Mouse (Mus musculus): Measurements from ENCODE around the gene Cys1. TPM values are rescaled to one million over a fixed set of nuclear protein-coding genes. Genes with fewer than 3 reads are reported as not detected.

Gene Cys1
- polyA plus RNA-seq (2015; fragmentation: Nextera tagmentation; extraction: Ambion mirVana), result 2.1 TPM in 2 replicates

DNA sequence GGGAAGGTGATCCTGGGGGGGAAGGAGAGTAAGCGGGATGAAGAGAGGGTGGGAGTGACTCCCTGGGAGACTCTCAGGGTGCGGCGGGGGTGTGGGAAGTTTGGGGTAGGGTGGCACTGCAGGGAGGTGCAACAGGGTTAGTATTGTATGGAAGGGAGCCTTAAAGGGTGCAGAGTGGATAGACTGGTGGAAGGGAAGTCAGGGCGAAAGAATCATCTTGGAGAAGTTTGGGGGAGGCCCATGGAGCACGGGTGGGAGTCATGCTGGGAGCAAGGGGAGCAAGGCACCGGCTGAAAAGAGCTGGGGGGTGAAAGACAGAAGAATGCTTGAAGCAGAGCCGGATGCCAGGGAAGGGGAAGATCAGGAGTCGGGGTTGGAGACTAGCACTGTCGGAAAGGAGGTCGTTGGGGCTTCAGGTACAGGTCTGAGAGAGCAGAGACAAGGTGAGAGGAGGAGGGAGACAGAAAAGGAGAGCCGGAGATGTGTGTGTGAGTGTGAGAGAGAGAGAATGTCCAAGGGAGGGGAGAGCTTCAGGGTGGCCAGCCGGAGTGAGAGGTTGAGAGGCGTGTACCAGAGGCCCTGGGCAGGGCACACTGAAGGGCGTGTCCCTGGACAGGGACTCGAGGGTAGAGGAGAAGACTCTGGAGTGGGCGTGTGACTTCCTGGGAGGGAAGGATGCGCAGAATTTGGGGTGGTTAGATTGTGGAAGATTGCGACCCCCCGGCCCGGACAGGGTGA, at the start of gene Cys1:
Gene Cys1, minus strand, starts transcription at position 528 of the 738 bp plus-strand sequence.
- Histone ChIP-seq H3K27ac (ENCODE audit: low read length) (no peak within 1 kb of the TSS), H3K9me3 (ENCODE audit: control insufficient read depth, low read length) (no peaks in the 10 kb centered on the region), H3K27me3 (replicated peaks; ENCODE audit: control insufficient read depth, insufficient read depth, low read length) (no peaks in the 10 kb centered on the region; the same call in 1 of the 2 replicates), H3K4me3 (replicated peaks; ENCODE audit: low read length) (peak within 1 kb of the TSS; percentile 69), H3K36me3 (ENCODE audit: control insufficient read depth, insufficient read depth) (no peaks in the 10 kb centered on the region), H3K4me2 (ENCODE audit: low read length) (peak within 1 kb of the TSS; percentile 87), H3K4me1 (replicated peaks; ENCODE audit: control insufficient read depth, insufficient read depth, low read length) (peaks cover 20% of the 10 kb centered on the region), H3K9ac (replicated peaks; ENCODE audit: low read depth, low read length) (peak within 1 kb of the TSS; percentile 73)
- ATAC-seq, result peak; percentile 44
- WGBS, result 5% methylated on average over 20 of the region's 20 CpGs

GRCm38 (mm10) chr12:24724369-24724768, 42.8 kb upstream of the Cys1 start:
- Histone ChIP-seq H3K4me1 (replicated peaks; ENCODE audit: control insufficient read depth, insufficient read depth, low read length) (peaks cover 6% of the 10 kb centered on the region; the same call in 1 of the 2 replicates), H3K9me3 (ENCODE audit: control insufficient read depth, low read length) (peaks cover 8% of the 10 kb centered on the region), H3K36me3 (ENCODE audit: control insufficient read depth, insufficient read depth) (no peaks in the 10 kb centered on the region), H3K4me2 (ENCODE audit: low read length) (peak overlapping the region; percentile 33), H3K27me3 (replicated peaks; ENCODE audit: control insufficient read depth, insufficient read depth, low read length) (no peaks in the 10 kb centered on the region), H3K4me3 (replicated peaks; ENCODE audit: low read length) (no peak overlapping the region), H3K27ac (ENCODE audit: low read length) (no peak overlapping the region), H3K9ac (replicated peaks; ENCODE audit: low read depth, low read length) (peak overlapping the region; percentile 5; the same call in 1 of the 2 replicates)
- ATAC-seq, result peak; percentile 90
- 14% methylated on average over 2 of the region's 2 CpGs for WGBS

GRCm38 (mm10) chr12:24723859-24724258, 42.2 kb upstream of the Cys1 start:
- 85% methylated on average over 4 of the region's 4 CpGs for WGBS
- no peak overlapping the region for H3K4me3 ChIP-seq (replicated peaks; ENCODE audit: low read length)
- no peak overlapping the region for H3K27ac ChIP-seq (ENCODE audit: low read length)
- peaks cover 6% of the 10 kb centered on the region; the same call in 1 of the 2 replicates for H3K4me1 ChIP-seq (replicated peaks; ENCODE audit: control insufficient read depth, insufficient read depth, low read length)
- no peaks in the 10 kb centered on the region for H3K27me3 ChIP-seq (replicated peaks; ENCODE audit: control insufficient read depth, insufficient read depth, low read length)
- no peak overlapping the region for H3K9ac ChIP-seq (replicated peaks; ENCODE audit: low read depth, low read length)
- no peak for ATAC-seq
- no peaks in the 10 kb centered on the region for H3K36me3 ChIP-seq (ENCODE audit: control insufficient read depth, insufficient read depth)
- peaks cover 3% of the 10 kb centered on the region for H3K9me3 ChIP-seq (ENCODE audit: control insufficient read depth, low read length)
- H3K4me2 ChIP-seq (ENCODE audit: low read length), result no peak overlapping the region

DNA sequence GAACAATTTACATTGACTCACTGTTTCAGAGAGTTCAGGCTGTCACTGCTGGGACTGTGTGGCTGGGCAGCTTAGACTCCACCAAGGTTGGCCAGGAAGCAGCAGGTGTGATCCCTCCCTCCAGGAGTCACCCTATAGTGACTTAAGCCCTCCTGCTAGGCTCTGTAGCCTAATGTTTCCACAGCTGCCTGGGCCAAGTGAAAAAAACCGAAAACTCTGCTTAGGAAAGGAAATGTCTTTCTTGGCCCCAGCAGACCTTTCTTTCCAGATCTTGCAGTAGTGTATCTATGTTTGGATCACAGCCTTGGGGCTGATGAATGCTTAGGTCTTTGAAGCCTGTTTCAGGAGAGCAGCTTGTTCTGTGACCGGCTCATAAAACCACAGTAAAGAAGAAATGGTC, 41.8 kb upstream of the Cys1 start:
- H3K4me2 ChIP-seq (ENCODE audit: low read length), result no peak overlapping the region
- WGBS, result 77% methylated on average over 2 of the region's 2 CpGs
- 0 out of 2 replicates have a peak, but pooled peaks cover 2% of the 10 kb centered on the region for H3K9me3 ChIP-seq (ENCODE audit: control insufficient read depth, low read length)
- no peaks in the 10 kb centered on the region for H3K36me3 ChIP-seq (ENCODE audit: control insufficient read depth, insufficient read depth)
- no peaks in the 10 kb centered on the region for H3K27me3 ChIP-seq (replicated peaks; ENCODE audit: control insufficient read depth, insufficient read depth, low read length)
- no peak overlapping the region for H3K4me3 ChIP-seq (replicated peaks; ENCODE audit: low read length)
- H3K4me1 ChIP-seq (replicated peaks; ENCODE audit: control insufficient read depth, insufficient read depth, low read length), result peaks cover 6% of the 10 kb centered on the region; the same call in 1 of the 2 replicates
- H3K27ac ChIP-seq (ENCODE audit: low read length), result no peak overlapping the region
- no peak overlapping the region for H3K9ac ChIP-seq (replicated peaks; ENCODE audit: low read depth, low read length)
- no peak for ATAC-seq

DNA sequence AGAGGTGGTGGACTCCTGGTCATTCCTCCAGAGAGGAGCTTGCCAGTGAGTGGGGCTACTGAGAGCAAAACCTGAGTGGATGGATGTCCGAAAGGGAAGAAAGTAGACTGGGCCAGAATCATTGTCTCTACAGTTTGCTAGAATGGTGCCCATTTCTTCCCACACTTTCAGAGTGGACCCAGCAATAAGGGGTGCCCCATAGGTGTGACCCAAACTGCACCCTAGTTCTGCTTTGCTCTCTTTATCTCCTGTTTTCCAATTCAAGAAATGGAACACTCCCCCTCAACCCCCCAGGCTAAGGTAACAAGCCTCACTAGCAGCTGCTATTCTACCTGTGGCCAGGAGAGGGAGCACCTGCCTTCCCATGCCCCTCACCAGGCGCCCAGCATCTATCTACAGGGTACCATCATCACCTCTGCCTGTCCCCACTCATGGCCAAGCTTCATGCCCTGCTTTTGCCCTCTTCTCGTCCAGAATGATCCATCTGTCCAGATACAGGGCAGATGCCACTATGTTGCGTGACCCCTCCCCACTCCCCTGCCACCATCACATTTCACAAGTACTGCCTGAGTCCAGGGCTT, 35.2 kb upstream of the Cys1 start:
- 50% methylated on average over 4 of the region's 4 CpGs for WGBS
- no peak overlapping the region for H3K4me2 ChIP-seq (ENCODE audit: low read length)
- H3K9me3 ChIP-seq (ENCODE audit: control insufficient read depth, low read length), result no peaks in the 10 kb centered on the region
- no peaks in the 10 kb centered on the region; the same call in 1 of the 2 replicates for H3K4me1 ChIP-seq (replicated peaks; ENCODE audit: control insufficient read depth, insufficient read depth, low read length)
- no peak overlapping the region for H3K4me3 ChIP-seq (replicated peaks; ENCODE audit: low read length)
- no peaks in the 10 kb centered on the region for H3K27me3 ChIP-seq (replicated peaks; ENCODE audit: control insufficient read depth, insufficient read depth, low read length)
- ATAC-seq, result peak; percentile 68
- no peak overlapping the region for H3K9ac ChIP-seq (replicated peaks; ENCODE audit: low read depth, low read length)
- H3K36me3 ChIP-seq (ENCODE audit: control insufficient read depth, insufficient read depth), result peaks cover 2% of the 10 kb centered on the region; the same call in 1 of the 2 replicates
- H3K27ac ChIP-seq (ENCODE audit: low read length), result no peak overlapping the region

DNA sequence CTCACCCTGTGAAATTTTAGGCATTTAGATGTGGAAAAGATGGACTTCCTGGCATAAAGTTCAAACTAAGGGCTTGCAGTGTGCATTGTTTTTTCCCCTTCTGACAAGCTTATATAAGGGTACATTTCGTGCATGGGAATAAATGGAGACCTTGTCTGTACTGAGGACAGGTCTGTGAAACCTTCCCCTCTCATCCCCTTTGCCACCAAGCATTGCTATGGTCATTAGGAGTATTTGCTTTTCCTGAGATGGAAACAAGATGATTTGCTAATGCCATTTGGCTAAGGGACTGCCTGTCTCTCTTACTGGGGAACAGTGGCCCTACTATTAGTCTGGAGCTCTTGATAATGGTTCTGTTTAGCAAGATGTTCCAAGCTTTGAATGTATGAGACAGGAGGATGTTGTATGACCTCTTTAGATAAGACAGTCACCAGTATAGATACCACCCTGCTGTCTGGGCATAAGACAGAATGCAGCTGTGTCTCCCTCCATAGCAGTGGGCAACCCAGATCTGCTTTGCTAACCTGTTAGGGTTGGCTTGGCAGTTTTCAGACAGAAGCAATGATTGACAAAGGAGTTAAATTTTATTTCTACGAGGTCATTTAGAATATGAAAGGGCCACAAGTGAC, 33.8 kb upstream of the Cys1 start:
- Histone ChIP-seq H3K27ac (ENCODE audit: low read length) (no peak overlapping the region), H3K4me2 (ENCODE audit: low read length) (no peak overlapping the region), H3K4me3 (replicated peaks; ENCODE audit: low read length) (no peak overlapping the region), H3K9ac (replicated peaks; ENCODE audit: low read depth, low read length) (no peak overlapping the region), H3K4me1 (replicated peaks; ENCODE audit: control insufficient read depth, insufficient read depth, low read length) (peaks cover 3% of the 10 kb centered on the region; the same call in 1 of the 2 replicates), H3K27me3 (replicated peaks; ENCODE audit: control insufficient read depth, insufficient read depth, low read length) (no peaks in the 10 kb centered on the region), H3K9me3 (ENCODE audit: control insufficient read depth, low read length) (no peaks in the 10 kb centered on the region), H3K36me3 (ENCODE audit: control insufficient read depth, insufficient read depth) (peaks cover 2% of the 10 kb centered on the region; the same call in 1 of the 2 replicates)
- 74% methylated on average over 2 of the region's 2 CpGs for whole genome bisulfite sequencing
- ATAC-seq, result no peak

- H3K9me3 ChIP-seq (ENCODE audit: control insufficient read depth, low read length), result no peaks in the 10 kb centered on the region
- WGBS, result 70% methylated on average over 5 of the region's 5 CpGs
- H3K27ac ChIP-seq (ENCODE audit: low read length), result no peak overlapping the region
- H3K4me3 ChIP-seq (replicated peaks; ENCODE audit: low read length), result no peak overlapping the region
- H3K9ac ChIP-seq (replicated peaks; ENCODE audit: low read depth, low read length), result no peak overlapping the region
- no peak overlapping the region for H3K4me2 ChIP-seq (ENCODE audit: low read length)
- peaks cover 4% of the 10 kb centered on the region for H3K4me1 ChIP-seq (replicated peaks; ENCODE audit: control insufficient read depth, insufficient read depth, low read length)
- no peaks in the 10 kb centered on the region for H3K27me3 ChIP-seq (replicated peaks; ENCODE audit: control insufficient read depth, insufficient read depth, low read length)
- peaks cover 2% of the 10 kb centered on the region; the same call in 1 of the 2 replicates for H3K36me3 ChIP-seq (ENCODE audit: control insufficient read depth, insufficient read depth)
- no peak for ATAC-seq
Observed at GRCm38 (mm10) chr12:24714579-24715255, 33.1 kb upstream of the Cys1 start.

GRCm38 (mm10) chr12:24712396-24712795, 30.8 kb upstream of the Cys1 start:
- H3K9ac ChIP-seq (replicated peaks; ENCODE audit: low read depth, low read length), result no peak overlapping the region
- H3K27ac ChIP-seq (ENCODE audit: low read length), result no peak overlapping the region
- H3K36me3 ChIP-seq (ENCODE audit: control insufficient read depth, insufficient read depth), result peaks cover 2% of the 10 kb centered on the region; the same call in 1 of the 2 replicates
- peaks cover 20% of the 10 kb centered on the region for H3K4me1 ChIP-seq (replicated peaks; ENCODE audit: control insufficient read depth, insufficient read depth, low read length)
- ATAC-seq, result no peak
- H3K4me3 ChIP-seq (replicated peaks; ENCODE audit: low read length), result no peak overlapping the region
- H3K4me2 ChIP-seq (ENCODE audit: low read length), result no peak overlapping the region
- no peaks in the 10 kb centered on the region for H3K9me3 ChIP-seq (ENCODE audit: control insufficient read depth, low read length)
- 88% methylated on average over 8 of the region's 8 CpGs for whole genome bisulfite sequencing
- H3K27me3 ChIP-seq (replicated peaks; ENCODE audit: control insufficient read depth, insufficient read depth, low read length), result no peaks in the 10 kb centered on the region

Measured in forebrain, embryonic 16.5 days (tissue).